Mouse (Mus musculus) thymus, adult 2 months (tissue): Measurements from ENCODE around the gene Chrm3.

ENCODE experiments used
- CTCF ChIP-seq: fragments of 200-500 bp; IDR thresholded peaks from 2 replicates; pipeline ENCODE4 v1.5.1; 2012; ENCODE audit warnings: mild to moderate bottlenecking, control low read depth, low read length, moderate library complexity, borderline replicate concordance; ENCODE audit not compliant: control insufficient read depth, poor library complexity, insufficient read depth; ENCODE audit errors: extremely low read depth
- POLR2A ChIP-seq: fragments of 200-500 bp; IDR thresholded peaks from 2 replicates; pipeline ENCODE4 v1.6.1; 2012; ENCODE audit warnings: mild to moderate bottlenecking, low read length, control low read depth, moderate library complexity; ENCODE audit not compliant: control insufficient read depth, poor library complexity, insufficient read depth; ENCODE audit errors: extremely low read depth

DNA sequence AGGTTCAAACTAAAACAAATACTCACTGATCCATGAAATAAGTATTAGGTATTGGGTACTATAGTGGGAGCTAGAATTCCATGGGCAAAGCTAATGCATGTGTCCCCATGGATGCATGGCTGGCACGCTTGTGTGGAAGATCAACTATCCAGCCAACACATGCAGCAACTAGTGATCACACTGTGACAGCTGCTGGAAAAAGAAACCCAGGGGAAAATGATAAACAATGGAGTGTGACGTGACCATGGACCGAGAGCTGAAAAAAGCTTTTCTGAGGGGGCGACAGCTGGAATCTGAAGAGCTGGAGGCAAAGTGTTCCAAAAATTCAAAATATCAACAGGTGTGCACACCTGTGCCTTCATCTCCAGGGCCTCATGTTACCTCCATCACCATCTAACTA lies 120.8 kb downstream of the Chrm3 start:
- TF ChIP-seq POLR2A (no peak), CTCF (no peak)
